Mouse (Mus musculus) urinary bladder, postnatal 25 days (tissue): Measurements from ENCODE around the gene Xiap.
A peak's percentile ranks its signal among the peaks of the same experiment; 100 is the strongest.

Experiments used
- DNase-seq: peaks from one replicate; pipeline ENCODE4 v3.0.0; 2022; ENCODE audit warnings: low spot score

Xiap gene

GRCm38 (mm10) chrX:42087731-42088130 lies 28.3 kb downstream of the Xiap start:
- DNase-seq, result no peak

DNA sequence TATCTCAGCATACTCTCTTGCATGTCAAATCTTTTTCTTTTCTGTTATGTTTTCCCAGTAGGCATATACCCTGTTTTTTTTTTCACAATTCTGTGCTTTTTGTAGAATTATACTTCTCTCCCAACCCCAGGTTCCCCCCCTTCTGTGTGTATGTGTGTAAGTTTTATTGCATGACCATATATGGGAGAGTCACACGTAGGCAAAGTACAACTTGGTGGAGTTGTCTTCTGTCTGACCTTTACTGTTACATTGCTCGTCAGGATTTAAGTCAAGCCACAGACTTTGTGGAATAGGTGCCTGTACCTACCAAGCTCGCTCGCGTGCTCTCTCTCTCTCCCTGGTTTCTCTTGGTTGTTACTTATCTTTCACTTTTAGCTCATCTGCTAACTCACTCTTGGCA lies 28.7 kb downstream of the Xiap start:
- DNase-seq, result no peak

DNA sequence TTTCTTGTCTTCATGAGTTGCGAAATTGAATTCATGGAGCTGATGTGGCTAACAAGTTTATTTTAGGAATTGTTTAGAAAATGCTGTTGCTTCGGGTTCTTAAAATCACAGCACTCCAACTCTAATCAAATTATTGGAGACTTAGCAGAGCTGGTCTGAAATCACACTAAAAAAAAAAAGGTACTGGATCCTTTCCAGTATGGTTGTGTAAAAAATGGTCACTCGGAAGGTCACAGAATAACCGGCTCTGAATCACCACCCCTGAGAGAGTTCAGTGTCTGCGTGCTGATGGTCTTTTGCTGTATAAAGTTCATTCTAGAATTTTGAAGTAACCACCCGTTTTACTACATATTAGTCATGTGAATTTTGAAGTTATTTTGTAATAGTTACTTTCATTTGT lies 47.7 kb downstream of the Xiap start:
- DNase-seq, result no peak

- no peak for DNase-seq
These were observed 51.1 kb downstream of the Xiap start for GRCm38 (mm10) chrX:42110585-42110984.

DNA sequence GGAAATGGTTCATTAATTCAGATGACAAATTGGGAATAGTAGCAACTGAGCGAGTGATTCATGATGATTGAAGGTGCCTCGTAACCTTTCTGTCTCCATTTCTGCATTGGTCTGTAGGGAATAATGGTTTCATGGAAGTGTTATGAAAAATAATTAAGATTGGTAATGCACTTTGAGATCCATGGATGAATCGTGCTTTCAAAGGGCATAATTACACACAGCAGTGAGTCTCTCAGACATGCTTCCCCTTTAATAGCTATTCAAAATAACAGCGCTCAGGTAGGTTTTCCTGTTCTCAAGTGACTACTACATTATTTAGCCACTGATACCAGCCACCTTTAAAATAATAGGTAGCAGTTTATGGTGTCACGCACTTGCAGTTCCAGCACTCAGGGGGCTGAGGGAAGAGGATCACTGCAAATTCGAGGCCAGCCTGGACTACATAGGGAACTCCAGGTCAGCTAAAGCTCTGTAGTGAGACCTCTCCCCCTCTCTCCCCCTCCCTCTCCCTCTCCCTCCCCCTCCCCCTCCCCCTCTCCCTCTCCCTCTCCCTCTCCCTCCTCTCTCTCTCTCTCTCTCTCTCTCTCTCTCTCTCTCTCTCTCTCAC lies 60.1 kb downstream of the Xiap start:
- no peak for DNase-seq

GRCm38 (mm10) chrX:42124963-42125697 lies 65.7 kb downstream of the Xiap start:
- DNase-seq, result no peak

DNA sequence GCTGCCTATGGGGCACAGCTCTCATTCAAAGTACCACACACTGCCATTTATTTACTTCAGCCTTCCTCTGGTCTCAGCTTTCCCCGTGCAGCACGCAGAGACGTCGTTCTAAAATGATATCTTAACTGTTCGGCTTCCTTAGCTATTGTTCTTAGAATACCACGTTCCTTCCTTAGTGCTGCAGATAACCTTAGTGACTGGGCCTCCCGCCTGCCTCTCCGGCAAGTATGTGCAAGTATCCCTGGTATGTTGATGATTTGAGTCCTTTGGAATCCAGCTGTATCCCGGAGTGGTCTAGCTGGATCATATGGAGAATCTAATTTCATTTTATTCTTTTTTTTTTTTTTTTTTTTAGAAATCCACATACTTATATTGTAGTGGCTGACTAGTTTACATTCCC lies 80.4 kb downstream of the Xiap start:
- no peak for DNase-seq

DNA sequence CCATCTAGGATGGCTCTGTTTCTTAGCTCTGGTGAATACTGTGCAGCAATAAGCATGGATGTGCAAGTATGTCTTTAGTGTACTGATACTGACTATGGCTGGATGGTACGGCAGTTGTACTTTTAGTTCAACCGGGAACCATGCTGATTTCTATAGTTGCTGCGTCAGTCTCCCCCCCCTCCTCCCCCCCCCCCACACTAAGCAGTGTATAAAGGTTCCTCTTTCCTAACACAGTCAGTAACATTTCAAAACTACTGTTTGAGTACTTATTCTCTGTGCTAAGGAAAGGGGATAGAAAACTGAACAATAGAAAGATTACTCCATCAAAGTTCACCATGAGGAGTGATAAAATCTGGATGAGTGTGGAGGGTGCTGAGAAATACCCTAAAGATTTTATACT lies 83.1 kb downstream of the Xiap start:
- no peak for DNase-seq

GRCm38 (mm10) chrX:42143991-42144390 lies 84.5 kb downstream of the Xiap start:
- DNase-seq, result no peak

- DNase-seq, result no peak
These were observed 88.6 kb downstream of the Xiap start for GRCm38 (mm10) chrX:42148016-42148451.

GRCm38 (mm10) chrX:42148788-42149556 lies 89.5 kb downstream of the Xiap start, which contains the start of gene Stag2:
Gene Stag2 (plus strand): TSS chrX:42149317.
- peak; percentile 81 for DNase-seq

DNA sequence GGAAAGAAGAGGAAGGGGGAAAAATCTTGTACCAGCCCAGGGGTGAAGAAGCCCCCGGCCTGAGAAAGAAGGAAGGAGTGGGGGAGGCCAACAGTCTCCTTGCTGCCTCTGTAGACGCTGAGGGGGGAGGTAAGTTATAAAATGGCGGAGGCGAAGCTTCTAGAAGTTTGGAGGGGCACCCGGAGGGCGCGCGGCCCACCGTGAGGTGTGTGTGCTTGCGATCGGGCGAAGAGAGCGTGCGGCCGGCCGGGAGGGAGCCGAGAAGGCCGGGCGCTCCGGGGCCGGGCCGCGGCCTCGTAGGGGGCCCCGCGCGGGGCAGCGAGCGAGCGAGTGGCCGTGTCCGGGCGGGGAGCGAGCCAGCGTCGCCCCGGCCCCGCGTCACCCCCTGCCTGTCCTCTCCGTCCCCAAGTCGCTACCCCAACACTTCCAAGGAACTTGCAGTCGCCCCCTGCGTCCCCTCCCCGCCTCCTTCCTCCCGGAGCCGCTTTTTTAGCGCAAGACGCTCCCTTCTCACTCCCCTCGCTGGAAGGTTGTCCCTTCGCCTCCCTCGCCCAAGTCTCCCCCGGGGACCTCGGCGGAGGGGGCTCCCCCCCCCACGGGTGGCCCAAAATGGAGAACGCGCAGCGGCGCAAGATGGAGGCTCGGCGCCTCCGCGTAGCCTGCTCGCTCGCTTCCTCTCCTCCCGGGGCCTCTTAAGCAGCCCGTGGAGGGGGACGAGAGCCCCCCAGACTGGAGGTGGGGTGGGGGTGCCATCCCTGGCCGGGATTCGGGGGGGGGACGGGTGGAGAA lies 90.3 kb downstream of the Xiap start:
- peak; percentile 31 for DNase-seq

DNA sequence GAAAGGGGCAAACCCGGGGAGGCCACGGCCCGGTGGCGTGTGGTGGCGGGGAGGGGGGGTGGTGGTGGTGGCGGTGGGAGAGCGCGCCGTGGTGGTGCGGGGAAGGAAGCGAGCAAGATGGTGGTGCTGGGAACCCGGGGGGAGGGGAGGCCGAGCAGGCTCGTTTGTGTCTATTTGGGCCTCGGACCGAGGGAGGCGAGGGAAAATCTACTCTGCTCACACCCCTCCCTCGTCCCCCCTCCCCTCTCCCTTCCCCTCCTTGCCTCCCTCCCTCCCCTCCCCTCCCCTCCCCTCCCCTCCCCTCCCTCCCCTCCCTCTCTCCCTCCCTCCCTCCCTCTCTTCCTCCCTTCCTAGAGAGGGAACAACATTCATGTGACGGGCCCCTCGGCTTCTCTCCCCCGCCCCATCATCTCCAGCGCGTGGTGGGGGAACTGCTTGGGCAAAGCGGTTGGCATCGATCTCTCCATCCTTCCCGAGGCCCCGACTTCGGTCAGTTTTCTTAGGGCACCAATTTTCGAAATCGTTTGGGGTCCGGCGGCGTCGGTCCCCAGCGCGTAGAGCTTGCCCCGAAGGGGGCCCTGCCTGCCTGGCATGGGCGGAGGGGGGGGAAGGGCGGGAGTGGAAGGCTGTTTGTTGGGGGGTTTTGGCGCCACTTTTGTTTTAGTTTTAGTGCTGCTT lies 91.0 kb downstream of the Xiap start:
- peak; percentile 54 for DNase-seq

GRCm38 (mm10) chrX:42151024-42151754 lies 91.7 kb downstream of the Xiap start:
- no peak for DNase-seq

DNA sequence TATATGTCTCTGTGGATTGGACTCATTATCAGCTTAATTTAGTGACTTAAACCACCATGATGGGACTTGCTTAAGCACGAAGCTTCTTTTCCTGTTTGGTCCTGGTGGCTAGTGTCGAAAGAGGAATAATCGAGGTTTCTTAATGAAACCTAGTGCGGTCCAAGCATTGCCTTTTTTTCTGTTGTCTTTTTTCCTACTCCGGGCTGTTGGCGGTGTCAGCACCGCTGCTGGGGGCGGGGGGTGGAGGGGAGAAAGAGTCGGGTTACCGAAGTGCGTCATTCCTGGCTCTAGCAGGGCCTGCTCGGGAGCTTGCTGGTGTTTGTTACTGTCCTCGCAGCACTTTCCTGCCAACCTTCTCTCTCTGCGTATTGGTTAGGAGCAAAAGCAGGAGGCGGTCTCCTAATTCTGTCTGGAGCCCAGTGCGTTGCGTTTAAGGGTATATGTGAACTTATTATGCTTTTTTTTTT lies 92.5 kb downstream of the Xiap start:
- peak; percentile 54 for DNase-seq

DNA sequence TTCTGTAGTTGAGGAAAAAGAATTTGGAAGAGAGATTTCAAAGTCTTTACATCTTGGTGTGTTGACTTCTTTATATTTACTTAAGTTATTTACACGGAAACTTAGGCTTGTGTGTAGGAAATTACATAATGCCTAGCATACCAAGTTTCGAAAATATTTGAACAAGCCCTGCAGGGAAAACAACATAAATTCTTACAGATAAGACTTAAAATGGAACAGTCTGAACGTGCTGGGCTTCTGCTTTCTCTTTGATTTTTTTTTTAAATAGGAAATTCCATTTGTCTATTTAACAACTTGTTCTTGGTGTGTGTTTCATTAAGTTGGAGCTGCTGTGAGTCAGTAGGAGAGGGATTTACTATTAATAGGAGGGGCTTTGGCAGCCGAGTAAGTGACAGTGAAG lies 93.6 kb downstream of the Xiap start:
- no peak for DNase-seq
